Mouse (Mus musculus) cortical plate, adult 2 months (tissue): ENCODE measurements around the gene Scn1a. TPM values are rescaled to one million over a fixed set of nuclear protein-coding genes. Genes with fewer than 3 reads are reported as not detected.

Source experiments
- H3K27ac ChIP-seq: fragments of 200-500 bp; 2 replicates; pipeline ENCODE4 v1.5.1; 2012; ENCODE audit warnings: low read length, control low read depth, inconsistent platforms; ENCODE audit not compliant: insufficient read depth
- H3K4me1 ChIP-seq: fragments of 200-500 bp; 2 replicates; pipeline ENCODE4 v1.6.1; 2011; ENCODE audit warnings: low read length; ENCODE audit not compliant: control insufficient read depth, insufficient read depth
- H3K4me3 ChIP-seq: fragments of 200-500 bp; 2 replicates; pipeline ENCODE4 v1.5.1; 2011; ENCODE audit warnings: mild to moderate bottlenecking, low read length, control low read depth; ENCODE audit not compliant: insufficient read depth
- CTCF ChIP-seq: fragments of 200-500 bp; IDR thresholded peaks from 2 replicates; pipeline ENCODE4 v1.5.1; 2011; ENCODE audit warnings: mild to moderate bottlenecking, control low read depth, low read length; ENCODE audit not compliant: insufficient read depth; ENCODE audit errors: extremely low read depth
- POLR2A ChIP-seq: fragments of 200-500 bp; IDR thresholded peaks from 2 replicates; pipeline ENCODE4 v1.6.1; 2011; ENCODE audit warnings: mild to moderate bottlenecking, low read length, control low read depth; ENCODE audit not compliant: insufficient read depth; ENCODE audit errors: extremely low read depth
- polyA plus RNA-seq: library from polyadenylated mRNA; depleted of rRNA; stranded (reverse); fragments of >200 nt; gene quantifications from 2 replicates; pipeline ENCODE4 v1.2.3, GENCODE M21; 2012; rRNA removed

Scn1a gene
- polyA plus RNA-seq, 1 experiment, result 63.2 TPM

GRCm38 (mm10) chr2:66256220-66257131 is 184.2 kb downstream of the Scn1a start, which contains the start of gene Ttc21b:
Gene Ttc21b, minus strand, starts transcription at chr2:66256617.
- TF ChIP-seq POLR2A (peak; percentile 54), CTCF (peak; percentile 68)
- peak within 1 kb of the TSS; percentile 40 for H3K4me3 ChIP-seq
- no peak within 1 kb of the TSS for H3K27ac ChIP-seq
- no peaks in the 10 kb centered on the region for H3K4me1 ChIP-seq

- no peak overlapping the region for H3K27ac ChIP-seq
- no peak for TF ChIP-seq POLR2A
- TF ChIP-seq CTCF, result no peak
- H3K4me1 ChIP-seq, result no peaks in the 10 kb centered on the region
- H3K4me3 ChIP-seq, result no peak overlapping the region
Measured at GRCm38 (mm10) chr2:66244013-66244412, 196.6 kb downstream of the Scn1a start.

GRCm38 (mm10) chr2:66240334-66240733 is 200.3 kb downstream of the Scn1a start:
- no peaks in the 10 kb centered on the region for H3K4me1 ChIP-seq
- no peak for TF ChIP-seq POLR2A
- no peak for TF ChIP-seq CTCF
- no peak overlapping the region for H3K4me3 ChIP-seq
- no peak overlapping the region for H3K27ac ChIP-seq

- no peak overlapping the region for H3K4me3 ChIP-seq
- no peak overlapping the region for H3K27ac ChIP-seq
- H3K4me1 ChIP-seq, result no peaks in the 10 kb centered on the region
- no peak for TF ChIP-seq CTCF
- no peak for TF ChIP-seq POLR2A
Measured at GRCm38 (mm10) chr2:66238886-66239285, 201.8 kb downstream of the Scn1a start.

- no peak overlapping the region for H3K4me3 ChIP-seq
- no peaks in the 10 kb centered on the region for H3K4me1 ChIP-seq
- TF ChIP-seq POLR2A, result no peak
- TF ChIP-seq CTCF, result no peak
- H3K27ac ChIP-seq, result no peak overlapping the region
Measured at GRCm38 (mm10) chr2:66220954-66221353, 219.7 kb downstream of the Scn1a start.

Other genes starting within 250 kb of the Scn1a start
- 8.9 TPM in 2 replicates for gene Ttc21b, start 184.2 kb downstream of the Scn1a start, polyA plus RNA-seq
- 0.44 TPM in 2 replicates for gene Scn9a, start 194.1 kb upstream of the Scn1a start, polyA plus RNA-seq